Mouse (Mus musculus) fibroblast of lung, adult 2 months (primary cell): ENCODE results near the gene Rpl24.
"Not testable (repeated sequence)": the region's sequence is repeated elsewhere in the genome, so short reads cannot be mapped to it uniquely, and the experiment has no call there.

ENCODE experiments used
- DNase-seq: peaks from one replicate; pipeline ENCODE4 v3.0.0-alpha.2; 2011; ENCODE audit warnings: low read depth

Rpl24 gene

DNA sequence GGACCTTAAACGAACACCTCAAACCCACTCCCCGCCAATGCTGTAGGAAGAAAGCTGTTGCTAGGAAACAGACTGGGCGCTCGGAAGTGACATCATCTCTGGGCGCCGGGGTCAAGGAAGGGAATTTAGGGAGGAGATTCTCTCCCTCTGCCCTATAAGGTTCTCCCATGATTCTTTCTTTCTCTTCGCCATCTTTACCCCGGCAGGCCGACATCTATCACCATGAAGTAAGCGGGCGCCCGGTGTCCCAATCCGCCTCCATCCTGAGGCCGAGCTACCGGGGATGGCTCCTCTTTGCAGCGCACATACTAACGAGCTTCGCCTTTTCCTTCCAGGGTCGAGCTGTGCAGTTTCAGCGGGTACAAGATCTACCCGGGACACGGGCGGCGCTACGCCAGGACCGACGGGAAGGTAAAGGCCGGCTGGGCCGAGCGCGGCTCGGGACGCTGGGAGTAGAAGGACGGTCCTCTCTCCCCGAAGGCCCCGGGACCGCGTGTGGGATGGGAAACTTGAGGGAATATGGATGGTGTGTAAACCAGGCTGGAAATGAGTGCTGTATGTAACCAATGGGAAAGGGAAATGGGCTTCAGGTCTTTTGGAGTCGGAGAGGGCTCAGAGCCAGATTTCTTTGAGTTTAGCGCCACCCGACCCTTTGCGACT, at the start of gene Rpl24:
Rpl24 (plus strand) TSS at position 64 of the 660 bp plus-strand sequence.
- peak; percentile 83 for DNase-seq

DNA sequence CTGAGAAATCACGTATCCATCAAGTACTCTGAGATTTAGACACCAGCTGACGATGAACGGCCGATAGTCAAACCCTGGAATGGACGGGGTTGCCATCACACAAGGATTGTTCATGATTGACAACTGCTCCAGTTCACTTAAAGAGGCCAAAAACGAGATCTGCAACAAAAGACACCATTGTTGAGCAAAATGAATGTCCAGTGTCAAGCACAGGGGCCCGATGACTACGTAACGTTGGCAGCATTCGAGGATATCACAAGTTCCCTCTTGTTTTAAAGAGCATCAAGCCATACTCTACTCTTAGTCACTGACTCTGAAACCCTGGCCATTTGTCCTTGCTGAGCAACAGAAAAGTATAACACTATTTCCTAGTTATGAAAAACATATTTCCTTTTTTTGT, 44.0 kb upstream of the Rpl24 start:
- DNase-seq, result no peak

DNA sequence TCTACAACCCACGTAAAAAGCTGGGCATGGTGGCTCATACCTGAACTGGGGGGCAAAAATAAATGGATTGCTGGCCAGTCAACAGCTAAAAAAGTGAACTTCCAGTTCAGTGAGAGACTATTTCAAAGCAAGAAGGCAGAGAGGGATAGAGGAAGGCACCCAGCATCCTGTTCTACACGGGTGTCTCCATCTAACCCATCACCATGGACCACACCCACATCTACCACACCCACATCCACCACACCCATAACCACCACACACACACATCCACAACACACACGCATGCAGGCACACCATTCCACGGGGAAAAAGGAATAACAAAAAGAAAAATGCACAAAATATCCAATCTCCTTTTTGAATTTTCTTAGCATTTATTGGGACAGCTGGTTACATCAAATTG, 42.1 kb upstream of the Rpl24 start:
- DNase-seq, result no peak

DNA sequence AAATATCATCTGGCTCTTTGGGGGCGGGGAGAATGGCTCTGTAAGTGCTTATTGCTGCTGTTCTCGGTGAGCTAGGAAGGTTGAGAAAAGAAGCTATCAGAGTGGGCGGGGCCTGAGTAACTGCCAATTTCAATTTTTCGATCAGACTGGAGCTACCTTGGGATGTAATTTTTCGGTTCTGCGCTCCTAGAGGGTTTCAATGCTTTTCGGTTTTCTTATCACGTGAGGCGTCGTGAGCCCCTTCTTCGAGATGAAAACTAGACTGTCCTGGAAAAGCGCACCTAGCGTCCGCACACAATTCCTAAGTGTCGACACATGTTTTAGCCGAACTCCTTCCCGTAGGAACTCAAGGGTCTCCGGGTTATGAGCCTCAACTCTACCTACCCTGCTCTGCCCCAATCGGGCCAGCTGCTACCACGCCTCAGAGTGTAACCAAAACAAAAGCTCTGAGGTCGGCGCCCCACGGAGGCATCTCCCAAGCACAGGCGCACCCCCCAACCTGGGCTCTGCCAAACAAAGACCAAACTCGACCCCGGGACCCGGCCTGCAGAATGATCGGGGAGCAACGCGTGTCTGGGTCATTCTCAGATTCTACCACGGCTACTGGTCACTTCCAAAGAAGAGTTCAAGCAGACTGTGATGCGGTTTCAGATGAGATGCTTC, 32.3 kb upstream of the Rpl24 start:
- no peak for DNase-seq

DNA sequence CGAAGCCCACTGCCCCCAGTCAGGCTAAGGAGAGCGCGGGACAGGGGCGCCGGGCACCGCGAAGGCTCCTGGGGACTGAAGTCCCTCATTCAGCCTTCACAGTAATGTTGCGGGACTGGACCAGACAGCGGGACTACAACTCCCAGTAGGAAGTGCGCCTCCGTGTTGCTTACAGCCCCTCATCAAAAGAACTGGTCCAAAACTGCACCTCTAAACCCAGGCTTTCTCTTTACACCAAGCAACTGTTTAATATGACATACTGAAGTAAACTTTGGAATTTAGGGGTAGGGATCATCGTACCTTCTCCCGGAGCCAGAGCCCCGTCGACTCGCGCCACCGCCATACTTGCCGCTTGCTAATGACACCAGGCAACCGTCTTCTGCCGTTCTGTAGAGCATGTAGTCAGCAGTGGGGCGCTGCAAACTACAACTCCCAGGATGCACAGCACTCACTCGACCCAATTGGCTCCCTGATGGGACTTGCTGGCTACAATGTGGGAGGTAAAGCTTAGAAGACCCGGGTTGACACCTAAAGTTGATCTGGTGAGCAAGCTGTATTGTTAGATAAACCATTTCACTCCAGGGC, 31.5 kb upstream of the Rpl24 start, which contains the start of gene Cep97:
Cep97 (minus strand) TSS at position 403 of the 585 bp plus-strand sequence.
- DNase-seq, result peak; percentile 88

DNA sequence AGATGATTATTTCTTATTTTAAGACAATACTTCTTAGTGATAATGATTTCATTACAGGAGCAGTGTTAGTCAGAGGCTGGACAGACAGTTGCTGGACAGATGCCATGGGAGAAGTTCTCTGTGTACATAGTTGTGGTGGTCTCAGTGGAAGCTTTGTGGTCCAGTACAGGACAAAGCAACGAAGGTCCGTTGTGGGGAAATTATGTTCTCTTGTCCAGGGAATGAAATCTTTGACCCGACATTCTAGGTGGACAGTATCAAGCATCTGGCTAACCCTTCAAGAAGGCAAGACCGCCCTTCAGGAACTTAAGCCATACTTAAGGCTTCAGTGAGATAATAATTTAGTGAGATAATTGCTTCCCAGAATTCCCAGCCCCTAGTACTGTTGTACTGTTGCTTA, 27.3 kb upstream of the Rpl24 start:
- DNase-seq, result no peak

DNA sequence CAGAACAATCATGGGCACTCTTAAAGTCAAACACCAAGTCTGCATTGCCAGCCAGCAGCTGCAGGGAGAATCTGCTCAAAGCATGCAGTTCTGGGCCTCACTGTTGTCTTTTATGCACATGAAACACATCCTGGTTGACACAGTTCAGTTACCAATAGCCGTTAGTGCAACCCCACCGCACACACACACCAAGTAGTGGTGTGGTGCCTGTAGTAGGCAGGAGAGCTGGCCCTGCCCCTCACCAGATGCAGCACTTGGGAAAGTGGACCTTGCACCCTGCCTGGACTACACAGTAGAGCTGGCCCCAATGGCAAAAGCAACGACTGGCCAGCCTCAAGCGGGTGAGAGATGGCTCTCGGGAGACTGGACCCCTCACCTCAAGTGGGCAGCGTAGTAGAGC, 26.4 kb upstream of the Rpl24 start:
- no peak for DNase-seq

DNA sequence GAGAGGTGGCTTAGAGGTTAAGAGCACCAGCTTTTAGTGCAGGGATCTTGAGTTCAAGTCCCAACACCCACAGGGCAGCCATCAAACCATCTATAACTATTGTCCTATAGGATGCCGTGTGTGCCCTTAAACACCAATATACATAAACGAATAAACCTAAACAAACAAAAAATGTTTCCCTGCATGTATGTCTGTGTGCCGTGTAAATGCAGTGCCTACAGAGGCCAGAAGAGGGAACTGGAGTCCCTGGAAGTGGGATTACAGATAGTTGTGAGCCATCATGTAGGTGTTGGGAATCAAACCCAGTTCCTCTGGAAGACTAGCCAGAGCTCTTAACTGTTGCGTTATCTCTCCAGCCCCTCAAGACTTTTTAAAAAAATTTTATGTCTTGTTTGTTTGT, 25.3 kb upstream of the Rpl24 start:
- DNase-seq, result no peak

DNA sequence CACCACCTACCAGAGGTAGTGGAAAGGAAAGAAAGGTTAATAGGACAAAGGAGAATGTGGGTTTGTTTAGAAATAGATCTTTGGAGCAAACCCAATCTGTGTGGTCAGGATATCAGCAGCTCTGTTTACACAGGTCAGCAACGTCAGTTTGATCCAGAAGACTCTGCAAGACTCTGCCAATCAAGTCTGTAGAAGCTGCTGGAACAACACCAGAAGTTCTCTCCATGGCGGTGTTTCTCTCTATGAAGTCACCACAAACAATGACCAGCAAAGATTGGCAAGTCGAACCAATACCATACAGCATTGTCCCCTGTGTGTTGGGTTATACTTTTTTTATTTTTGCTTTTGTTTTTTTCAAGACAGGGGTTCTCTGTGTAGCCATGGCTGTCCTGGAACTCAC, 18.8 kb upstream of the Rpl24 start:
- no peak for DNase-seq

DNA sequence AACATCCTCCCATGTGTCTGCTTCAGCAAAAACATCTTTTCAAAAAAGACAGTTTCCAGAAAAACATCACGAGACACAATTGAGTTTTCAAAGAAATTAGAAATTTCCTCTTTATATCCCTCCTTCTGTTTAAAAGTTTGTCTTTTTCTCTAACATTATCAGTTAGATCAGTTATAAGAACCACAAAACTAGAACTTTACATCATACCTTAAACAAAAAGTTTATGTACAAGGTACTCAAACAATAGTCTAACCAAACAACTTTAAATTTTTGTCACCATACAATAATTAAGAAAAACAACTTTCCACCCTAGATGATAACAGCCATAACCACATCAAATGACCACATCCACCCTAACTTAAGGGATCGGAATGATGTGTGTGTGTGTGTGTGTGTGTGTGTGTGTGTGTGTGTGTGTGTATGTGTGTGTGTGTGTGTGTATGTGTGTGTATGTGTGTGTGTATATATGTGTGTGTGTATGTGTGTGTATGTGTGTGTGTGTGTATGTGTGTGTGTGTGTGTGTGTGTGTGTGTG, 18.1 kb upstream of the Rpl24 start:
- DNase-seq, result not testable (repeated sequence)

DNA sequence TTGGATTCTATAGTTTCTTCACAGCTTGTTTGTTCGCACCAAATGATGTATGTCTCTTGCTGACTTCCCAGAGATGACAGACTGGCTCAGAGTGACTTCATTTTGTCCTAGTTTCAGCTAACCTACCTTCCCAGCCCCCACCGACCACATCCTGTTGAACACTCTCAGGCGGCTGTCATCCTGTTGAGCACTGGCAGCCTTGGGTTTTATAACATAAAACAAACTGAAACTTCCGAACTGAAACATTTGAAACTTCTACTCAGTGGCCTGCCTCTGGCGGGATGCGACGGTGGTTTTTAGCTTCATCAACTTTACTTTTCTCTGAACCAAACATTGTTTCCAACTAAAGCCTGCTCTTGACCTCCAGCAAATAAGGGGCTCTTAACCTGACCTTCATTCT, 17.1 kb upstream of the Rpl24 start:
- no peak for DNase-seq

DNA sequence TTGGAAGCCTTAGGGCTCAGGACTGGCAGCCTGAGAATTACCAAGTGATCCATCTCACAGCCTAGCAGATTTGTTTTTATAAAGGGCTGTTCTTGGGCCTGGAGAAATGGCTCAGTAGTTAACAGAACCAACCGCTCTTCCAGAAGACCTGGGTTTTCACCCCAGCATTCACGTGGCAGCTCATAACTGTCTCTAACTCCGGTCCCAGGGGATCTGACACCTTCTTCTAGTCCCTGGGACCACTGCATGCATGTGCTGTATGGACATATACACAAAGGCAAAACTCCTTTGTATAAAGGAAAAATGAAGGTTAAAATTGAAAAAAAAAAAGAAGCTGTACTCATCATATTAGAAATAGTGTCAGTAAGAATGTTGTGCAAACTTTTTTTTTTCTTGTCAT, 15.6 kb upstream of the Rpl24 start:
- no peak for DNase-seq

DNA sequence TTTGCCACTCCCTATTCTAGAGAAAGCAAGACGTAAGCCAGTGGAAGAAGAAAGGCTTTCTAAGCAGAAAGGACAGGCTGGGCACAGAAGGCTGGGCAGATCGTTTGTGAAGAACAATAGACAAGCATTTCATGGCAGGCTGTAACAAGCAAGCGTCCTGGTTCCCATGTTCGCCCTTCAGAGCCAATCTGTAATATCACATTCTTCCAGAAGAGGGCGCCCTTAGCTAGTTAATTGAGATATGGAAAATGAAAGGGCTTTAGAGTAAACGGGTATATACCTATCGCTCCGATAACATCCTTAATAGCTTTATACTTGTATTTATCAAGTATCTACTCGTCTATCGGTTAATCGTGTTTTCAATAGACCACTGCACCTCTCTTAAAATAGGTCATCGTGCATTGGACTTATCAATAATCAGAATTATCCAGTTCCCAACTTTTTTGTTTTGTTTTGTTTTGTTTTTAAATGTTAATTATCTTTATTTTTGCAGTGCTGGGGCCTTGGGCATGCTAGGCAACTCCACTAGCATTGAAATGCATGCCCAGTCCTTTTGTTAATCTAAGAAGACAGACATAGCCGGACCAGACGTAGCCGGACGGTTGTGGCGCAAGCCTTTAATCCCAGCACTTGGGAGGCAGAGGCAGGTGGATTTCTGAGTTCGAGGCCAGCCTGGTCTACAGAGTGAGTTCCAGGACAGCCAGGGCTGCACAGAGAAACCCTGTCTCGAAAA, 15.0 kb upstream of the Rpl24 start:
- DNase-seq, result no peak

DNA sequence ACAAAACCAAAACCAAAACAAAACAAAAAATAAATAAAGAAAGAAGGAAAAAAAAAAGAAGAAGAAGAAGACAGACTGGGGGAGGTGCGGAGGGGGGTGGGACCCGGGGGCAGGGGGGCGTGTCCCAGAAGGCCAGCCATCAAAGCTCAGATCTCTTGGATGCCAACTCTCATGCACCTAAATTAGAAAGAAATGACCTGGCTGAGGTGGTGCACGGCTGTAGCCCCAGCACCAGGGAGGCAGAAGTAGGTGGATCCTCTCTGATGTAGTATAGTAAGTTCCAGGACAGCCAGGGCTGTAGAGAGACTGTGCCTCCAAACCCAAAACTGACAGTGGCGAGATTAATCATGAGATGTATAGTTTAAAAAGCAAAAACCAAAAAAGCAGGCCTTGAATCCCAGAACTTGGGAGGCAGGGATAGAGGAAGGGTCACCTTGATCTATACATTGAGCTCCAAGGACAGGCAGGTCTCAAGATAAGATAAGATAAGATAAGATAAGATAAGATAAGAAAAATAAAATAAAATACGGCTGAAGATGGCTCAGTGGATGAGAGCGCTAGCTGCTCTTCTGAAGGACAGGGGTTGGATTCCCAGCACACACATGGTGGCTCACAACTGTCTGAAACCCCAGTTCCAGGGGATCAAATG, 14.3 kb upstream of the Rpl24 start:
- no peak for DNase-seq

DNA sequence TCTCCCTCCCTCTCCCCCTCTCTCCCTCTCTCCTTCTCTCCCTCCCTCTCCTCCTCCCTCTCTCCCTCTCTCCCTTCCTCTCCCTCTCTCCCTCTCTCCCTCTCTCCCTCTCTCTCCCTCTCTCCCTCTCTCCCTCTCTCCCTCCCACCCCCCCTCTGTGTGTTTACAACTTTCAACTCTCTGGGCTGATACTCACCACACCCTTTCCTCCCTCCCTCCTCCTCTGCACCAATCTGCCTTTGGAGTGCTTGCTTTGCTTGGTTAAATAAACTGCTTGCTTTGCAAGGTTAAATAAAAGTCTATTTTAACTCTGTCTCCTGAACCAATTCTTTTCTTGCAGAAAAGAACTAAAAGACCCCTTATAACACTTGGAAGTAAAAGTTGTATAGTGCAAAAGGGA, 13.3 kb upstream of the Rpl24 start:
- DNase-seq, result no peak

DNA sequence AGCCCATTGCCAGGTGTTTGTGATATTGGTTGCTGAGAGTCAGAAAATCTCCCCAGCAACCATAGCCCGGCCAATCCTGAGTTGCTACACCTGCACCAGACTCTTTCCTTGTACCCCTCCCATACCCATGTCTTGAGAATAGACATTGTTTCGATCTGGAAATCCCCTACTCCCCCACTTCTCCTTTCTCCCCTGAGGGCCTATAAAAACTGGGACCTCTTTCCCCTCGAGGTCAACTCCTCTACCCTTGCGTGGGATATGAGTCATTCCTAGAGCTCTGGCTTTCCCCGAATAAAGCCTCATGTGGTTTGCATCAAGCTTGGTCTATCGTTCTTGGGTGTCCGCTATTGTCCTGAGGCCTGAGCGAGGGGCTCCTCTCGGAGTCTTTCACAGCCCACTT, 11.9 kb upstream of the Rpl24 start:
- not testable (repeated sequence) for DNase-seq

DNA sequence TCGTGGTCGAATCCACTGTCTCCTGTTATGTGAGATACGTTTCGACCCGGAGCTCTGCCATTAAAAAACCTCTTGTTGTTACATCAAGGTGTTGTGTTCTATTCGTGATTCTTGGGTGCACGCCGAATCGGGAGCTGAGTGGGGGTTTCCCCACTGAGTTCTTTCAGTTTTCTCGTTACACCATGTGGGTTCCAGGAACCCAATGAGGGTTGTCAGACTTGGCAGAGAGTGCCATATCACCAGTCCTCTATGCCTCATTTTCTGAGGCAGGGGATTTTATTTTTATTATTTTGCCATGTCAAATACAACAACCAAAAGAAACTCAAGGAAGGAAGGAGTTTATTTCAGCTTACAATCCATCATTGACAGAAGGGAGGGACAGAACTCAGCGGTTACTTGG, 3.0 kb upstream of the Rpl24 start:
- DNase-seq, result not testable (repeated sequence)

DNA sequence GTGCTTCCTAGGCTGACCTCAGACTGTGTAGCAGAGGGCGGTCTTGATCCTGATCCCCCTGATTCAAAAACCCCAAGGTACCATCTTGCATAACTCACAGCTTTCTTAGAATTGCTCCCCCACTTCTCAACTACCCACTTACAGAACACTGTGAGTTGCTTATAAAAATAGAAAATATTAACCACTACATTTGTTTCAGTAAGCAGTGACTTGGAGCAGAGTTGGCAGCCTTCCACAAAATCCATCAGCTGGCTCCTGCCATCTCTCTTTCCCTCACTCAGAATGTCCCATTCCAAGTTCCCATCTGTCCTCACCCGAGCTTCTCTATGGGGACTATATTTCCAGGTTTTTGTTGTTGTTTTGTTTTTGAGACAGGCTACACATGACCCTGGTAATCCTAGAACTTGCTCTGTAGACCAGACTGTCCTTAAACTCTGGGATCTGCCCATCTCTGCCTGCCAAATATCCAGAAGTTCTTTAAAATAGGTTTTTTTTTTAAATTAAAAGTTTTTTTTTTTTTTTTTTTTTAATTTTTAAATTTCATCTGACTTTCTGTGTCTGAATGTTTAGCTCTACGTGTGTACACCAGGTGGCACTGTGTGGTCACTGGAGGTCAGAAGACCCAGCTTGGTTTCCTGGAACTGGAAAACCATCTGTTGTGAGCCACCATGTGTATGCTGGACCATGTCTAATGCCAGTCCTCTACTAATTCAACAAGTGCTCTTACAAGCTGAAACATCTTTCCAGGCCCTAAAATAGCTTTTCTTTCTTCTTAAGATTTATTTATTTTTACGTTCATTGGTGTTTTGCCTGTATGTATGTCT, 1.7 kb upstream of the Rpl24 start:
- no peak for DNase-seq

DNA sequence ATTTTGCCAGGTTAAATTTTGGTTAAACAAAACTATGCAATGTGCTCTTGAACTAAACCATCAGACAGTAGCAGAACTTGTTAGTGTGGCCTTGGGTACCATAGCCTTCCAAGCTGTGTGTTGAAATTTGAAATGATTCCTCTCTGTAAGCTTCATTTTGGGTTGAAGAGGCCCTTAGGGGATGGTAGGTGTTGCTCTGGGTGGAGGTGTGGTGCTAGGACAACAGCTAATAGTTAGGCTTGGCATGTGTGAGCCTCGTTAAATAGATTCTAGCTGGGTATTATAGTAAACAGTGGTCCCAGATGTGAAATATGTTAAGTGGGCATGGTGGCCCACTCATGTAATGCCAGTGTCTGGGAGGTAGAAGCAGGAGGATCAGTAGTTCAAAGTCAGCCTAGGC, 1.1 kb downstream of the Rpl24 start:
- no peak for DNase-seq

DNA sequence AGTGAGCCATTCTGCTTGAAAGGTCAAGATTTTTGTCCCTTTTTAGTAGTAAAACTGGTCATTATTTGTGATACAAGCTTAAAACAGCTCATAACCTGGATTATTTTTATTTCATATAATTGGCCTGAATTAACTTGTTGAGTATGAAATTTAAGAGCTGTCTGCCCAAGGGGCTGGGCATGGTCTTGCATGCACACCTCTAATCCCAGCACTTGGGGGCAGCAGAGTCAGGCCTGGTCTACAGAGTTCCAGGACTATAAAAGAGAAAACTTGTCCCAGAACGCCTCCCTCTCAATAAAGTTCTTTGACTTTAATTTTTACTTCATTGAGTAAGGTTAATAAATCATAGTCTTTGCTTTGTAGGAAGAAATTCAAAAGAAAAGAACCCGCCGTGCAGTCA, 3.1 kb downstream of the Rpl24 start:
- DNase-seq, result no peak

DNA sequence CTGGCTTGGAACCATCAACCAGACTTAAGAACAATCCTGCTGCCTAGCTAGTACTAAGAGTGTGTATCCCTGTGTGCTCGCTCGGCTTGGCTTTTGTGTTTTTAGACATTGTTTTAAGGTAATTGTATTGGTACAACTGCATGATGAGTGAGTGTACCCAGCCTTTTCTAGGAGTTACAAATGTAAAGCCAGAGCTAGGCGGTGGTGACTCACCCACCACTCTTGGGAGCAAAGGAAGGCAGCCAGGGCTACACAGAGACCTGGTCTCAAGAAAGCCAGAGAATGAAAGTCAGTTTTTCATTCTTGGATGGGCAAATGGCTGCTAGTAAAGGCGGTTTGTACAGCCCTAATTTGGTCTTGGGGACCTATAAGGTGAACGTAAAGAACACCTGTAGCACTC, 4.3 kb downstream of the Rpl24 start:
- no peak for DNase-seq
